Mouse (Mus musculus): ENCODE results near the gene Fam184a. TPM values are rescaled to one million over a fixed set of nuclear protein-coding genes. Genes with fewer than 3 reads are reported as not detected.
A peak's percentile ranks its signal among the peaks of the same experiment; 100 is the strongest.
"Not testable (repeated sequence)": the region's sequence is repeated elsewhere in the genome, so short reads cannot be mapped to it uniquely, and the experiment has no call there.

Gene Fam184a
- polyA plus RNA-seq, 1 experiment: 0.79 TPM

DNA sequence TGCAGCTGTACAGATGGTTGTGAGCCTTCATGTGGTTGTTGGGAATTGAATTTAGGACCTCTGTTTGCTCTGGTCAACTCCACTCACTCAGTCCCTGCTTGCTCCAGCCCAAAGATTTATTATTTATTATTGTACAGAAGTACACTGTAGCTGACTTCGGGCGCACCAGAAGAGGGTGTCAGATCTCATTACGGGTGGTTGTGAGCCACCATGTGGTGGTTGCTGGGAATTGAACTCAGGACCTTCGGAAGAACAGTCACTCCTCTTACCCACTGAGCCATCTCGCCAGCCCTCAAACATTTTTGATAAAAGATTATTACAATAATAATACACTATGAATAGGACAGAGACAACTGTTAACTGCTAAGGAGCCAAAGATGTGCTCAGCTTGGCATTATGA, 96.7 kb downstream of the Fam184a start:
- H3K4me3 ChIP-seq (ENCODE audit: insufficient read depth, low read depth, low read length); H3K27ac ChIP-seq (replicated peaks; ENCODE audit: low read depth, low read length); H3K4me1 ChIP-seq (ENCODE audit: control insufficient read depth, insufficient read depth, insufficient read length, low read length): not testable (repeated sequence)

DNA sequence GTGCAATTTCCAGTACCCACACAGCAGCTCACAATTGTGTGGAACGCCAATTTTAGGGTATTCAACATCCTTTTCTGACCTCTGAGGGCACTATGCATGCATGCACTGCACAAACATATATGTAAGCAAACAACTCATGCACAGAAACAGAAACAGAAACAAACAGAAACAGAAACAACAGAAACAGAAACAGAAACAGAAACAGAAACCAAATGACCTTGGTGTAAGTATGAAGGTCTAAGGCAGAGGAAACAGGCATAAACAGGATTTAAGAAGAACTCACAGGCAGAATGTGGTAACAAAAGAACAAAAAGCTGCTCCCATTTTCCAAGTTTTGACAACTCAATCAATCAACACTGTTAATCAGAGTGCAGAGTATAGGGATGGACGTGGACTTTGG, 100.2 kb downstream of the Fam184a start:
- Histone ChIP-seq H3K4me3 (ENCODE audit: insufficient read depth, low read depth, low read length) (no peak overlapping the region), H3K4me1 (ENCODE audit: control insufficient read depth, insufficient read depth, insufficient read length, low read length) (no peaks in the 10 kb centered on the region), H3K27ac (replicated peaks; ENCODE audit: low read depth, low read length) (no peak overlapping the region)

DNA sequence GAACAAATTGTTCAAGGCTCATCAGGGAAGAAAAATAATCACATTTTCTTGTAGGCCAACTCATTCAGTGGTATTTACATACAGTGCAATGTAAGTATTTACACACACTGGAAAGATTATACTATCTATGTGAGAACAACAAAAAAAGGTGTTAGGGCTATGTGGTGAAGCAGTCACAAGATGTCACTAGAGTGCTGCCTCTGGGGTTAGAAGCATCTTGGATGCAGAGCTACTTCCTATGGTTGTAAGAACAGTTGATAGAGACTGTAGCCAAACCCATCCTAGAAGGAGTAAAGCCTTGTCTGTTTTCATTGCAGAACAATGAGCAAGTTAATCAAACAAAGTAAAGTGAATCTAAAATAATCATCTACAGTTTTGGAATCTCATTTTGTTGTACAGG, 109.4 kb downstream of the Fam184a start:
- Histone ChIP-seq H3K4me1 (ENCODE audit: control insufficient read depth, insufficient read depth, insufficient read length, low read length) (no peaks in the 10 kb centered on the region), H3K27ac (replicated peaks; ENCODE audit: low read depth, low read length) (no peak overlapping the region)

DNA sequence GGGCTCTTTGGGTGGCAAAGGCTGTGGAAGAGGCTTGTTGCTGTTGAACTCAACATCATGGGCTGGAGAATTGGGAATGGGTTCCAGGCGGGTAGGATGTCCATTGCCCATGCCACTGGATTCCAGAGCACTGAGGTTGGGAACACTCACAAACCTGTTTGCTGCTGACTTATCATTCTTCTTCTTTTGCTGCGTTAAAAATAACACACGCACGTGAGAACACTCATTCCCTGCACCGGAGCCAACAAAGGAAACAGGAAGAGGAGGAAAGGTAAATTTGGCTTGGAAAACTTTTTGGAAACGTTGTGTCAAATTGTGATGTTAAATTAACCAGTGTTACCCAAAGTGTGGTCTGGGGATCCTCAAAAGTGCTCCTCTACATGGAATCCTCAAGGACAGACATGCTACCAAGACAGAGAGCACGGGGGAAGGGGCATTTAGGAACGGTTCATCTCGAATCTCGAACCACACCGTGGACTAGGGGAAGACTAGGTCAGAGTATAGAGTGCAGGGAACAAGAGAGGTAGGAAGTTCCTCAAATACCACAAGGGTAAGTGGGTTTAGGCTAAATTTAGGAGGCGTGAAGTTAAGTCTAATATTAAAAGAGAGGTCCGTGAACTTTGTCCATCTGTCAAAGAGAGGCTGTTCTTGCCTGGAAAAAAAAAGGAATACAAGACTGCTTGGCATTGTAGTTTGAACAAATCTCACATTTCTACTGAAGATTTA, 115.5 kb downstream of the Fam184a start:
- no peaks in the 10 kb centered on the region for H3K4me1 ChIP-seq (ENCODE audit: control insufficient read depth, insufficient read depth, insufficient read length, low read length)
- no peak overlapping the region for H3K4me3 ChIP-seq (ENCODE audit: insufficient read depth, low read depth, low read length)
- H3K27ac ChIP-seq (replicated peaks; ENCODE audit: low read depth, low read length): no peak overlapping the region

More for the DNA sequence above, 109.4 kb downstream of the Fam184a start:
- H3K4me3 ChIP-seq (ENCODE audit: insufficient read depth, low read depth, low read length): no peak overlapping the region

DNA sequence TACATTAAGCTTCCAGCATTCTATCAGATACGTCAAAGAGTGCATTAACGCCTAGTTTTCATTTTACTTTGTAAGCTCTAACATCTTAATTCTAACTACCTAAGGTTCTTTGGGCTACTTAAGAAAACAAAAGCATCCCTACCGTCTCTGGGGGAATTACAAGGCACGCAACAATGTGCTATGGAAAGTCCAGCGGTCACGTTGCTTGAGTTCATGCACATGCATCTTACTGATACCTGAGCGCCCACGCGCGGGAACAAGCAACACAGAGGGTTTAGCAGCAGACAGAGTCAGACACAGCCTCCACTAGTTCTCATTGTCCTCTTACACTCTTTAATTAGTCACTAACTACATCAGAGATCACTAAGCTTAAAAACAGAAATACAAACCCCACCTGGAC, 116.8 kb downstream of the Fam184a start:
- Histone ChIP-seq H3K4me1 (ENCODE audit: control insufficient read depth, insufficient read depth, insufficient read length, low read length) (no peaks in the 10 kb centered on the region), H3K4me3 (ENCODE audit: insufficient read depth, low read depth, low read length) (no peak overlapping the region)

DNA sequence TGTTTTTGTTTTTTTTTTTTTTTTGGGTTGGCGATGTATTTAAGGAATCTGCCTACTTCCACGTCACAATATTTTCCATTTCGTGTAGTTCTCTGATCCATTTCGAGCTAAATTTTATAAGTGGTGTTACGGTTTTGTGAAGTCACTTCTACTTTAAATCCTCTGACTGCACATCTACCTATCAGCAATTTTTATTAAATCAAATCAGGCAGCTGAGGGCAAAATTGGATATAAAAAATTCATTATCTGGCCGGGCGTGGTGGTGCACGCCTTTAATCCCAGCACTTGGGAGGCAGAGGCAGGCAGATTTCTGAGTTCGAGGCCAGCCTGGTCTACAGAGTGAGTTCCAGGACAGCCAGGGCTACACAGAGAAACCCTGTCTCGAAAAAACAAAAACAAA, 120.6 kb downstream of the Fam184a start, which contains the start of gene Mcm9:
TSS of gene Mcm9 (minus strand) at position 101 of the 400 bp plus-strand sequence.
- Histone ChIP-seq H3K27ac (replicated peaks; ENCODE audit: low read depth, low read length) (peak within 1 kb of the TSS; percentile 32), H3K4me3 (ENCODE audit: insufficient read depth, low read depth, low read length) (peak within 1 kb of the TSS; percentile 79)
- not testable (repeated sequence) for H3K4me1 ChIP-seq (ENCODE audit: control insufficient read depth, insufficient read depth, insufficient read length, low read length)

More for the DNA sequence above, 116.8 kb downstream of the Fam184a start:
- H3K27ac ChIP-seq (replicated peaks; ENCODE audit: low read depth, low read length): no peak overlapping the region

DNA sequence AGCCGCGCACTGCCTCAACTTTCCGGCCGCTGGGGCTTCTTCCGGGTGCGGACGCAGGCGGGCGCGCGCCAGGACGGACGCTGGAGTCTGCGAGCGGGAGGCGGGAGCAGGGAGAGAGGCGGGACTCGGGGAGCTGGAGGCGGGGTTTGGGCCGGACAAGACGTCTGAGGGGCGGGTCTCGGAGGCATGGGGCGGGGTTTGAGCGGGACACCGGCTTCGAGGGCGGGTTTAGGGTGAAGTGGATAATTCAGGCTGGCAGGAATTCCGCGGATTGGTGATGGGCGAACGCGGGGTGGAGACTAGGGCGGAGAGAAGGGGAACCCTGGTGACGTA, 121.0 kb downstream of the Fam184a start:
- Histone ChIP-seq H3K4me3 (ENCODE audit: insufficient read depth, low read depth, low read length) (peak overlapping the region; percentile 79), H3K4me1 (ENCODE audit: control insufficient read depth, insufficient read depth, insufficient read length, low read length) (no peaks in the 10 kb centered on the region), H3K27ac (replicated peaks; ENCODE audit: low read depth, low read length) (peak overlapping the region; percentile 32)

DNA sequence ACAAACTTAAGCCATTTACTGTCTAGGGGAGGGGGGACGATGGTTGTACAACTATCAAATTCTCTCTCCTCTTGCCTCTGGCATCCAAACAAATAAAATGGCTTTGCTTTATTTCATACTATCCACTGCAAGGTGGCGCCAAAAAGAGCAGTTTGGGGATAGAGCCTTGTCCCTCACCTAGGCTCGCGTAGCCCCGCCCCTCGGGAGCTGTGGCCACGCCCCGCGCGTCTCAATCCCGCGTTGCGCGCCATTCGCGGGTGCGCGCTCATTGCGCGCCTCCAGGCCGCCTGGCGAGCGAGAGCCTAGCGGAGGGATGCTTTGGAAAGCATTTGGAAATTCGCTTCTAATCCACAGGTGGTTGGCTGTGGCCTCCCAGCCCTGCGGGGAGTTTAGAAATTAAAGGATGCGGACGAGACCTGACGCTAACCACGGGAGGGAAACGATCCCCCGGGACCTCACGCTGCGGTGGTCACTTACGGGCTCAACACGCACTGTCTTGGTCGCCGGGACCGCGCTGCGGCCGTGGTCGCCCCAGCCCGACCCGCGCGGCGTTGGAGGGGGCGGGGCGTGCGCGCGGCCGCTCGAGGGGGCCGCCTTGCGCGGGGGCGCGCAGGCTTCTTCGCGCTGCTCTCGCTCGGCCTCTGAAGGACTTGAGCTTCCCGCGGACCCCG, 121.5 kb downstream of the Fam184a start:
- H3K4me3 ChIP-seq (ENCODE audit: insufficient read depth, low read depth, low read length): peak overlapping the region; percentile 79
- no peaks in the 10 kb centered on the region for H3K4me1 ChIP-seq (ENCODE audit: control insufficient read depth, insufficient read depth, insufficient read length, low read length)

DNA sequence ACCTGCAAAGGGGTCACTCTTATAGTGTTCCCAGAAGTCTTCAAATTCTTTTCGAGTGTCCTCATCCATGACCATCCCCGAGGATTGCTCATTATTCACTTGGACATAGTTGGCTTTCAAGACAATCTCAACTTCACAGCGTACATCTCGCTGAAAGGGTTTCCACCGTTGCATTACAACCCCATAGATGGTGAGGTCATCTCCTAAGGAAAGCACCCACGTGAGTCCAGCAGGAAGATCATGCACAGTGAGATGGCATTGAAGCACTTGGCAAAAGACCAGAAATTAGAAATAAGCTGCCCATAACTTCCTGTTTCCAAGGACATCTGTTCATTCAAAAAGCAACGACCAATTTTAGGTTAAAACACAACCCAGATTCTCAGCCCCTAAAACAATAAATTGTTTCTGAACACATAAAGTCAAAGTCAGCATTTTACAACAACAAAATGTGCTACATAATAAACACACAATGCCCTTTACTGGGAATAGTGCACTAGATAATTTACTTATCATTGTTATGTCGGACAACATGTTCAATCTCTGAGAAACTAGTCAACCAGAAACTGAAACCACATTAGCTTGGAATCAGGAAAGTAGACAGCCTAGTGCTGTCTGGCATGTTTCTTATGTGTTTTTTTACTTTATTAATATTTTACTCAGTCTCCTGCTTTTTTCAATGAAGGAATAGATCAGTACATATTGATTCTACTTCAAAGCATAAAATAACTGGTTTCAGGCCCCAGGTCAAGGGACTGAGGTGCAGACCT, 134.9 kb downstream of the Fam184a start:
- no peaks in the 10 kb centered on the region; the same call in 1 of the 2 replicates for H3K4me1 ChIP-seq (ENCODE audit: control insufficient read depth, insufficient read depth, insufficient read length, low read length)
- H3K27ac ChIP-seq (replicated peaks; ENCODE audit: low read depth, low read length): no peak overlapping the region

More for the DNA sequence above, 121.5 kb downstream of the Fam184a start:
- H3K27ac ChIP-seq (replicated peaks; ENCODE audit: low read depth, low read length): peak overlapping the region; percentile 32

DNA sequence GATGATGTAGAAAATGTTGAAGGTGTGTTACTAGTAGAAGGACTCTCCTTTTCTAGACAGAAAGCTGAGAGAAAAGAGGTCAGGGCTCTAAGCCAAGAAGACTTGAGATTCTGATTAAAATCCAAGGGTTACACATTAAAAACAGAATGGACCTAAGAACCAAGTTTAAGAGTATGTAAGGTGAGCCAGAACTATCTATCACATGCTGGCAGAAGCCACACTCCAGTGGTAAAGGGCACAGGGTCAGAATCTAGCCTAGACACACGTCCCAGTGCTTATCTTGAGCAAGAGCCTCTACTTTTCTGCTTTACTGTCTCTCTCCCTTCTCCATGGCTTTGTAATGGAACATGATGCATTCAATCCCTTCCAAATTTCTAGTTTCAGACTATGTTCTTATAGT, 137.0 kb downstream of the Fam184a start:
- Histone ChIP-seq H3K4me1 (ENCODE audit: control insufficient read depth, insufficient read depth, insufficient read length, low read length) (no peaks in the 10 kb centered on the region; the same call in 1 of the 2 replicates), H3K4me3 (ENCODE audit: insufficient read depth, low read depth, low read length) (no peak overlapping the region), H3K27ac (replicated peaks; ENCODE audit: low read depth, low read length) (no peak overlapping the region)

More for the DNA sequence above, 134.9 kb downstream of the Fam184a start:
- no peak overlapping the region for H3K4me3 ChIP-seq (ENCODE audit: insufficient read depth, low read depth, low read length)

DNA sequence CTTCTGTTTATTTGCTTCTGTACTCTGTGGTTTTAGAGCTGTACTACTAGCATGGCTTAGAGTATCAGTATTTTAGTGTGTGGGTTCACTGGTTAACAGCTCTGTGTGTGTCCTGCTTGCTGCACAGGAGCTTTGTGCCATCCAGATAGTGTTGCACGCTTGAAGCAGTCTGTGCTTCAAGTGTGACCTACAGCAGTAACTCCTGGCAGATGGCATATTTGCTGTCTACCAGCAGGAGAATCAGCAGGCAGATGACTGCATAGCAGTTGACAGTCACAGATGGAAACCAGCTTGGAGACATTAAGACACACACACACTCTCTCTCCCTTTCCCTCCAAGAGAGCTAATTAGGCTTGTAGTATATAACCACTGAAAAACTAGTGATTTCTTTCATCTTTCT, 138.8 kb downstream of the Fam184a start:
- Histone ChIP-seq H3K4me1 (ENCODE audit: control insufficient read depth, insufficient read depth, insufficient read length, low read length) (no peaks in the 10 kb centered on the region; the same call in 1 of the 2 replicates), H3K4me3 (ENCODE audit: insufficient read depth, low read depth, low read length) (no peak overlapping the region), H3K27ac (replicated peaks; ENCODE audit: low read depth, low read length) (no peak overlapping the region)

DNA sequence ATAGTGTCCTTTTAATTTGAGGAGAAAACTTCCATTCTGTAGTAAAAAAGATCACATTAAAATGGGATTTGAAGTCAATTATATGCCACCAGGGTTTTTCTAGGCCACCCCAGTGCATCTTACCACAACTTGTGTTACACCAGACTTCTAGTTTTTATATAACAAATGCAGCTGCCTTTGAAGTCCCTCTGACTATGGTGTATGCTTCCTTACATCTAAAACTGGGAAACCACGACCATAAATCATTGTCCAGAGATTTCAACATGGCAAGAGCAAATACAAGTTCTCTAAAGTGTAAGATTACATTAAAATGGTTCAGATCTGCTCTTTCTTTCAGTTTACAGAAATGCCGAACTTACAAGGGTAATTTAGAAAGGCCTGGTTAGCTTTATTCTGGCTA, 142.6 kb downstream of the Fam184a start:
- Histone ChIP-seq H3K27ac (replicated peaks; ENCODE audit: low read depth, low read length) (no peak overlapping the region), H3K4me1 (ENCODE audit: control insufficient read depth, insufficient read depth, insufficient read length, low read length) (no peaks in the 10 kb centered on the region)

DNA sequence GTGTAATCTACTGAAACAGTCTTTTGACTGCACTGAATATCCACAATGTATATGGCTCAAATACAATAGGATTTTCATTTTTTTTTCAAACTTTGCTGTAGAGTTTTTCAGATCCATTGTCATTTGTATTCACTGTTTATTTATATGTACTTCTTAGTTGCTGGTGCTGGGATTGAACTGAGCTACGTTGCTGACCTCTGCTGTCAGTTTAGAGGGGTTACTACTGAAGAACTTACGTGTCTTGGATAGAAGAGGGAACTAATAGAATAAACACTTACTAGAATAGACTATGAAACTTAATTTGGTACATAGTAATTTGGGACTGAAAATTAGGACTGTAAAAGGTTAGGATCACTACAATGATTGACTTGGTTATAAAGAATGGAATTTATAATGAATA, 145.6 kb downstream of the Fam184a start:
- H3K27ac ChIP-seq (replicated peaks; ENCODE audit: low read depth, low read length): no peak overlapping the region
- H3K4me3 ChIP-seq (ENCODE audit: insufficient read depth, low read depth, low read length): no peak overlapping the region
- H3K4me1 ChIP-seq (ENCODE audit: control insufficient read depth, insufficient read depth, insufficient read length, low read length): no peaks in the 10 kb centered on the region

More for the DNA sequence above, 142.6 kb downstream of the Fam184a start:
- H3K4me3 ChIP-seq (ENCODE audit: insufficient read depth, low read depth, low read length): no peak overlapping the region

DNA sequence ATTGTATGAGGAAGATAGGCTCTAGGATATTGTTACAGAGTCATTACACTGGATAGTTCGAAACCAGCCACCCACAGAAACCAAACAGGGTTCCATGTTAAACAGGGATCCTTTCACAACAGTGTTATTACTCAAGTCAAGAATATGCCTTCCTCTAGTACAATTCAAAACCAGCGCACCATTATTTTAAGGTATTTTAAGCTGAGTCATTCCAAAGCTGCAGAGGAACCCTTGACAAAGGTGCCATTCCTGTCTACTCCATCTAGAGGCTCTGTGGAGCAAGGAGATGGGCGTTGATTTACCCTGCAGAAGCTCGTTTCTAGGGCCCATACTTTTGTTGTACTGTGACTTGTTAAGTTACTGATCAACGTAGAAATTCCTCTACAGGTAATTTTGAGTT, 152.1 kb downstream of the Fam184a start:
- H3K4me1 ChIP-seq (ENCODE audit: control insufficient read depth, insufficient read depth, insufficient read length, low read length): peaks cover 3% of the 10 kb centered on the region; the same call in 1 of the 2 replicates
- H3K4me3 ChIP-seq (ENCODE audit: insufficient read depth, low read depth, low read length): no peak overlapping the region
- no peak overlapping the region for H3K27ac ChIP-seq (replicated peaks; ENCODE audit: low read depth, low read length)

DNA sequence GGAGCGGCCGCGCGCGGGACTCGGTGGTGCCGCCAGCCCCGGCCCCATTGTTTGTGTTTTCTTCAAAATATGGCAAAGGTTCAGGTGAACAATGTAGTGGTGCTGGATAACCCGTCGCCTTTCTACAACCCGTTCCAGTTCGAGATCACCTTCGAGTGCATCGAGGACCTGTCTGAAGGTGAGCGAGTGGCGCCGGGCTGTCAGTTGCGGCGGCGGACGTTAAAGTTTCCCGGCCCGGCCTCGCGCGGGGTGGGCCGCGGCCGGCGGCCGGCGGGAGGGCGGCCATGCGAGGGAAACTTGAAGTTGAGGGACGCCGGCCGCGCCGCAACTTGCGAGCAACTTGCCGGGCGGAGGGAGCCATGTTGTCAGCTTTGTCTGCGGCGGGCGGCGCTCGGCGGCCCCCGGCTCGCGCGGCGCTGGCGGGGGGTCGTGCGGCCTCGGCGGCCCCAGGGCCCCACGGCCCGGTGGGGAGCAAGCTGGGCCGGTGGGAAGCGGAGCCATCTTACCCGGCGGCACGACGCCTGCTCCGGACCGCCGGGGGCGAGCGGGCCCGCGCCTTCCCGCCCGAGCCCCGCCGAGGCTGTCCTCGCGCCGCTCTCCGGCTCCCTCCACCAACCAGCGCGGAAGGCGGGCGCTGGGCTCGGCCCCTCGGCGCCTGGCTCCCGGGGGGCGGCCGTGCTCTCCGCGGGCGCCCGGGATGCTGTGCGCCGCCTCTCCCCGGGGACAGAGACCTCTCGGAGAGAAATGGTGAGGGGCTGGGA, 153.6 kb downstream of the Fam184a start:
- H3K27ac ChIP-seq (replicated peaks; ENCODE audit: low read depth, low read length): peak overlapping the region; percentile 58
- peak overlapping the region; percentile 96 for H3K4me3 ChIP-seq (ENCODE audit: insufficient read depth, low read depth, low read length)
- H3K4me1 ChIP-seq (ENCODE audit: control insufficient read depth, insufficient read depth, insufficient read length, low read length): peaks cover 3% of the 10 kb centered on the region; the same call in 1 of the 2 replicates
